Mouse (Mus musculus) MEL (cell line): ENCODE measurements at regions not wholly inside any gene's neighbourhood (a gene's known extent, or its start where the extent isn't known, plus 50 kb on each side); places are given as distances from the start of the nearest gene placed in this dataset.

Source experiments
- DNase-seq: peaks from one replicate; pipeline ENCODE4 v3.0.0; 2011; ENCODE audit warnings: low read depth, low spot score
- H3K27ac ChIP-seq: 2 replicates; pipeline ENCODE4 v1.5.1; 2012; ENCODE audit warnings: low read depth, mild to moderate bottlenecking, control low read depth, low read length, moderate library complexity; ENCODE audit not compliant: control insufficient read depth
- H3K27me3 ChIP-seq, 2 experiments: fragments of 150-350 bp in 1 of 2; sonication (generic) in 1 of 2; 2 replicates each; pipeline ENCODE4 v1.6.1; 2012; ENCODE audit warnings: low read length in 2 of 2, mild to moderate bottlenecking in 2 of 2, improper control_type of control experiment in 1 of 2, moderate library complexity in 1 of 2; ENCODE audit not compliant: insufficient read depth in 2 of 2, control insufficient read depth in 1 of 2
- H3K36me3 ChIP-seq, 2 experiments: 2 replicates each; pipeline ENCODE4 v1.6.1; 2012 to 2014; ENCODE audit warnings: low read length in 2 of 2, improper control_type of control experiment in 1 of 2, inconsistent platforms in 1 of 2, mild to moderate bottlenecking in 1 of 2; ENCODE audit not compliant: insufficient read depth in 2 of 2, control insufficient read depth in 1 of 2
- H3K4me1 ChIP-seq, 2 experiments: fragments of 150-350 bp in 1 of 2; sonication (generic) in 1 of 2; 2 replicates each; pipeline ENCODE4 v1.6.1; 2012; ENCODE audit warnings: low read length in 2 of 2, improper control_type of control experiment in 1 of 2, mild to moderate bottlenecking in 1 of 2; ENCODE audit not compliant: insufficient read depth in 2 of 2, control insufficient read depth in 1 of 2
- H3K4me3 ChIP-seq, 2 experiments: fragments of 150-350 bp in 1 of 2; sonication (generic) in 1 of 2; 2 replicates each; pipeline ENCODE4 v1.5.1; 2012; ENCODE audit warnings: low read depth in 2 of 2, low read length in 2 of 2, mild to moderate bottlenecking in 2 of 2, moderate library complexity in 2 of 2, control low read depth in 1 of 2, improper control_type of control experiment in 1 of 2; ENCODE audit not compliant: control insufficient read depth in 1 of 2, insufficient read depth in 1 of 2
- H3K79me2 ChIP-seq: 2 replicates; pipeline ENCODE4 v1.6.1; 2012; ENCODE audit warnings: mild to moderate bottlenecking, low read length, moderate library complexity; ENCODE audit not compliant: control insufficient read depth, poor library complexity, insufficient read depth
- H3K9ac ChIP-seq: 2 replicates; pipeline ENCODE4 v1.6.1; 2012; ENCODE audit warnings: low read depth, mild to moderate bottlenecking, control low read depth, low read length, moderate library complexity; ENCODE audit not compliant: control insufficient read depth, poor library complexity, severe bottlenecking
- H3K9me3 ChIP-seq: fragments of 150-350 bp; sonication (generic); replicated peaks from 2 replicates; pipeline ENCODE4 v1.6.1; 2012; ENCODE audit warnings: mild to moderate bottlenecking, low read length, improper control_type of control experiment, moderate library complexity; ENCODE audit not compliant: insufficient read depth
- CHD1 ChIP-seq: IDR thresholded peaks from 2 replicates; pipeline ENCODE4 v1.6.1; 2012; ENCODE audit warnings: low read depth, mild to moderate bottlenecking, inconsistent platforms, low read length, improper control_type of control experiment
- CTCF ChIP-seq, 3 experiments: IDR thresholded peaks in 2 of 3; conservative IDR thresholded peaks in 1 of 3; 2 replicates each; pipeline ENCODE4 v1.5.1; 2011 to 2012; ENCODE audit warnings: low read length in 3 of 3, low read depth in 2 of 3, mild to moderate bottlenecking in 2 of 3, improper control_type of control experiment in 1 of 3, inconsistent platforms in 1 of 3, mixed read lengths in 1 of 3, moderate library complexity in 1 of 3; ENCODE audit not compliant: control insufficient read depth in 1 of 3, insufficient read depth in 1 of 3, poor library complexity in 1 of 3, severe bottlenecking in 1 of 3
- ETS1 ChIP-seq: IDR thresholded peaks from 2 replicates; pipeline ENCODE4 v1.6.1; 2012; ENCODE audit warnings: low read depth, mild to moderate bottlenecking, inconsistent platforms, low read length, improper control_type of control experiment, moderate library complexity
- GABPA ChIP-seq: IDR thresholded peaks from 2 replicates; pipeline ENCODE4 v1.6.1; 2012; ENCODE audit warnings: low read depth, mild to moderate bottlenecking, inconsistent platforms, low read length, improper control_type of control experiment, moderate library complexity
- GATA1 ChIP-seq: IDR thresholded peaks from 2 replicates; pipeline ENCODE4 v1.6.1; 2011; ENCODE audit warnings: low read depth, low read length, improper control_type of control experiment
- JUND ChIP-seq: IDR thresholded peaks from 2 replicates; pipeline ENCODE4 v1.6.1; 2011; ENCODE audit warnings: low read depth, mild to moderate bottlenecking, improper control_type of control experiment, low read length
- KAT2A ChIP-seq: conservative IDR thresholded peaks from 2 replicates; pipeline ENCODE4 v1.6.1; 2012; ENCODE audit warnings: low read depth, low read length, improper control_type of control experiment, inconsistent platforms
- MYB ChIP-seq: IDR thresholded peaks from 2 replicates; pipeline ENCODE4 v1.6.1; 2011; ENCODE audit warnings: mild to moderate bottlenecking, low read depth, low read length, improper control_type of control experiment
- MYC ChIP-seq: IDR thresholded peaks from 2 replicates; pipeline ENCODE4 v1.6.1; 2011; ENCODE audit warnings: low read depth, mild to moderate bottlenecking, low read length, improper control_type of control experiment, moderate library complexity
- NELFE ChIP-seq: IDR thresholded peaks from 2 replicates; pipeline ENCODE4 v1.6.1; 2011; ENCODE audit warnings: low read depth, low read length, improper control_type of control experiment
- POLR2AphosphoS5 ChIP-seq: IDR thresholded peaks from 2 replicates; pipeline ENCODE4 v1.6.1; 2012; ENCODE audit warnings: low read depth, borderline replicate concordance, mild to moderate bottlenecking, inconsistent platforms, low read length, moderate library complexity, mixed read lengths
- RAD21 ChIP-seq: IDR thresholded peaks from 2 replicates; pipeline ENCODE4 v1.6.1; 2011; ENCODE audit warnings: mild to moderate bottlenecking, low read depth, low read length, improper control_type of control experiment
- SIN3A ChIP-seq: IDR thresholded peaks from 2 replicates; pipeline ENCODE4 v1.6.1; 2012; ENCODE audit warnings: low read length, improper control_type of control experiment, inconsistent platforms
- SMC3 ChIP-seq: IDR thresholded peaks from 2 replicates; pipeline ENCODE4 v1.6.1; 2011; ENCODE audit warnings: low read depth, low read length, improper control_type of control experiment
- TCF12 ChIP-seq: IDR thresholded peaks from 2 replicates; pipeline ENCODE4 v1.6.1; 2014; ENCODE audit warnings: low read depth, mild to moderate bottlenecking, inconsistent platforms, low read length, improper control_type of control experiment, moderate library complexity
- UBTF ChIP-seq: IDR thresholded peaks from 2 replicates; pipeline ENCODE4 v1.6.1; 2012; ENCODE audit warnings: low read depth, mild to moderate bottlenecking, inconsistent platforms, low read length, improper control_type of control experiment, moderate library complexity, borderline replicate concordance; ENCODE audit not compliant: insufficient read depth
- USF2 ChIP-seq, 2 experiments: IDR thresholded peaks; 2 replicates each; pipeline ENCODE4 v1.6.1; 2011 to 2012; ENCODE audit warnings: improper control_type of control experiment in 2 of 2, low read length in 2 of 2, borderline replicate concordance in 1 of 2, inconsistent platforms in 1 of 2, low read depth in 1 of 2, mild to moderate bottlenecking in 1 of 2; ENCODE audit not compliant: insufficient read depth in 1 of 2
- ZC3H11A ChIP-seq: IDR thresholded peaks from 2 replicates; pipeline ENCODE4 v1.6.1; 2012; ENCODE audit warnings: low read depth, mild to moderate bottlenecking, inconsistent platforms, low read length, improper control_type of control experiment
- ZMIZ1 ChIP-seq: IDR thresholded peaks from 2 replicates; pipeline ENCODE4 v1.6.1; 2012; ENCODE audit warnings: low read depth, mild to moderate bottlenecking, inconsistent platforms, low read length, improper control_type of control experiment, moderate library complexity
- ZNF384 ChIP-seq: IDR thresholded peaks from 2 replicates; pipeline ENCODE4 v1.6.1; 2012; ENCODE audit warnings: low read depth, mild to moderate bottlenecking, inconsistent platforms, low read length, improper control_type of control experiment

DNA sequence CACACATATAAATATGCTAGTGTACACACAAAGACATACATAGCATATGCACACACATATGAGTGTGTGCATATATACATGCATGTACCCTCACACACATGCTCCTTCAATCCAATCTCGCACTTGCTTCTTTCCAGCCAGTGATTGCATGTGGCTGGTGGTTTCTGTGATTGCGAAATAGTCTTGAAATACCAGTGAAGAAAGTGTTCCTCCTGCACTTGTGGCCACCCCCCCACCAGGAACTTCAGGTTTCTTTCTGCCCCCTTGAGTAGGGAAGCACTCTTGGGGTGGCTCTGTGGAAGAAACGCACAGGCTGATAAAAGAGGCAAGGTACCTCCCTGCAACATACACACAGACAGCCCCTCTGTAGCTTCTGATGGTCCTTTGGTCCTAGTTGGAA lies 283.6 kb upstream of the Klf4 start:
- no peaks in the 10 kb centered on the region for H3K79me2 ChIP-seq
- no peaks in the 10 kb centered on the region for H3K36me3 ChIP-seq
- H3K9me3 ChIP-seq: no peaks in the 10 kb centered on the region
- no peak overlapping the region for H3K4me3 ChIP-seq
- TF ChIP-seq KAT2A: no peak
- TF ChIP-seq RAD21: no peak
- TF ChIP-seq SIN3A: no peak
- DNase-seq: no peak
- H3K27me3 ChIP-seq: no peaks in the 10 kb centered on the region
- H3K9ac ChIP-seq: no peak overlapping the region
- H3K4me1 ChIP-seq: no peaks in the 10 kb centered on the region
- no peak overlapping the region for H3K27ac ChIP-seq

DNA sequence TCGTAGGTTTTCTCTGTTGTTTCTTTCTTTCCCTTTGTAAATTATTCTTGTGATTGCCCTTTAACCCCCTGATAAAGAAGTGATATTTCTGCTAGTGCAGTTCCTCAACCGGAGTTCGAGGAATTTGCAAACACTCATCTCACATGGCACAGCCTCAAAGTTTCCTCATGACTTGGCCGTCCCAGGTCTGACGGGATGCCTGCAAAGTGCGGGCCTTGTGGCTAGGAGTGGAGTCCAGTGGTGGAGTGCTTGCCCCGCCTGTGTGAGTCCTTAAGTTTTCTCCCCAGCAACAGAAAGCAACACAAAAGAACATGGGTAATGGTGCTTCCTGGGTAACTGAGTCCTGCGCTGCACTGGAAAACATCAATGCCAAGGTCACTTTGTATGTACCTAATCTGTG lies 280.6 kb upstream of the Klf4 start:
- no peaks in the 10 kb centered on the region for H3K27me3 ChIP-seq
- no peak overlapping the region for H3K27ac ChIP-seq
- TF ChIP-seq MYB: no peak
- TF ChIP-seq JUND: no peak
- TF ChIP-seq ZNF384: no peak
- no peak for TF ChIP-seq ZC3H11A
- no peak for TF ChIP-seq NELFE
- TF ChIP-seq TCF12: no peak
- no peak for TF ChIP-seq ZMIZ1
- TF ChIP-seq USF2 (IDR thresholded peaks at IDR 0.05; ENCODE audit: borderline replicate concordance in 1 of 2, insufficient read depth in 1 of 2, low read depth in 1 of 2, low read length in 2 of 2): no peak
- no peak for TF ChIP-seq KAT2A
- no peak for TF ChIP-seq MYC
- no peak for TF ChIP-seq UBTF
- no peak for TF ChIP-seq CHD1
- TF ChIP-seq GATA1: no peak
- TF ChIP-seq CTCF (IDR thresholded peaks at IDR 0.05 in 2 of 3, conservative IDR thresholded peaks at IDR 0.05 in 1 of 3; ENCODE audit: control insufficient read depth in 1 of 3, insufficient read depth in 1 of 3, low read depth in 2 of 3, low read length in 3 of 3, poor library complexity in 1 of 3, severe bottlenecking in 1 of 3): no peak
- TF ChIP-seq ETS1: no peak
- no peak for TF ChIP-seq SMC3
- TF ChIP-seq POLR2AphosphoS5: no peak
- TF ChIP-seq RAD21: no peak
- no peak for TF ChIP-seq GABPA
- TF ChIP-seq SIN3A: no peak
- H3K36me3 ChIP-seq: no peaks in the 10 kb centered on the region
- no peak overlapping the region for H3K4me3 ChIP-seq
- no peak overlapping the region for H3K9ac ChIP-seq
- no peaks in the 10 kb centered on the region for H3K9me3 ChIP-seq
- no peak for DNase-seq
- H3K4me1 ChIP-seq: no peaks in the 10 kb centered on the region
- no peaks in the 10 kb centered on the region for H3K79me2 ChIP-seq
